Mouse (Mus musculus) embryonic fibroblast, embryonic 13.5 days (primary cell): ENCODE results near the gene Chd6. TPM values are rescaled to one million over a fixed set of nuclear protein-coding genes. Genes with fewer than 3 reads are reported as not detected.

Experiments
- H3K27ac ChIP-seq: 2 replicates; pipeline ENCODE4 v1.5.1; 2012; ENCODE audit warnings: low read length, control low read depth, inconsistent platforms; ENCODE audit not compliant: insufficient read depth
- H3K4me1 ChIP-seq: 2 replicates; pipeline ENCODE4 v1.6.1; 2011; ENCODE audit warnings: low read length; ENCODE audit not compliant: control insufficient read depth, insufficient read depth
- H3K4me3 ChIP-seq: 2 replicates; pipeline ENCODE4 v1.5.1; 2011; ENCODE audit warnings: mild to moderate bottlenecking, control low read depth, low read length; ENCODE audit not compliant: insufficient read depth
- CTCF ChIP-seq: IDR thresholded peaks from 2 replicates; pipeline ENCODE4 v1.5.1; 2011; ENCODE audit warnings: mild to moderate bottlenecking, control low read depth, low read length, moderate library complexity, borderline replicate concordance; ENCODE audit not compliant: insufficient read depth
- POLR2A ChIP-seq: IDR thresholded peaks from 2 replicates; pipeline ENCODE4 v1.6.1; 2011; ENCODE audit warnings: low read depth, mild to moderate bottlenecking, control low read depth, low read length, moderate library complexity
- polyA plus RNA-seq: library from polyadenylated mRNA; stranded (reverse); fragments of >200 nt; gene quantifications from 2 replicates; pipeline ENCODE4 v1.2.4, GENCODE M21; 2011; ENCODE audit warnings: low read depth; ENCODE audit not compliant: missing spikeins, insufficient read length

The Chd6 gene
- polyA plus RNA-seq, 1 experiment: 40.2 TPM

DNA sequence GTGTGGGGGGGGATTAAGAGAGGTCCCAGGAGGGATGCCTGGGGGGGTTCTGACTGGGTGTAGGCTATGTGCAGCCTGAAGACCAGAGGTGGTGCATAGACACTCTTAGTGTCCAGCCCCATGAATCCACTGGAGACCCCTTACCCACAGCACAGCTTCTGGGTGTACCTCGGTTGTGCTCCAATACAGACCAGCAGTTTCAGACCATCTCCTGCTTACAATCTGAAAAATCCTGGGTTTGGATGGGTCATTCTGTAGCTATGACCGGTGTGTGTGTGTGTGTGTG lies 190.0 kb downstream of the Chd6 start:
- Histone ChIP-seq H3K4me3 (no peak overlapping the region), H3K27ac (no peak overlapping the region), H3K4me1 (no peaks in the 10 kb centered on the region)
- TF ChIP-seq POLR2A (no peak), CTCF (no peak)

- Histone ChIP-seq H3K4me3 (no peak overlapping the region), H3K27ac (no peak overlapping the region), H3K4me1 (no peaks in the 10 kb centered on the region)
- TF ChIP-seq POLR2A: no peak
- TF ChIP-seq CTCF: no peak
These were observed 190.5 kb downstream of the Chd6 start for GRCm38 (mm10) chr2:160918154-160918929.

- Histone ChIP-seq H3K4me1 (no peaks in the 10 kb centered on the region), H3K4me3 (no peak overlapping the region), H3K27ac (no peak overlapping the region)
- TF ChIP-seq CTCF (no peak), POLR2A (no peak)
These were observed 191.6 kb downstream of the Chd6 start for GRCm38 (mm10) chr2:160917313-160917712.

DNA sequence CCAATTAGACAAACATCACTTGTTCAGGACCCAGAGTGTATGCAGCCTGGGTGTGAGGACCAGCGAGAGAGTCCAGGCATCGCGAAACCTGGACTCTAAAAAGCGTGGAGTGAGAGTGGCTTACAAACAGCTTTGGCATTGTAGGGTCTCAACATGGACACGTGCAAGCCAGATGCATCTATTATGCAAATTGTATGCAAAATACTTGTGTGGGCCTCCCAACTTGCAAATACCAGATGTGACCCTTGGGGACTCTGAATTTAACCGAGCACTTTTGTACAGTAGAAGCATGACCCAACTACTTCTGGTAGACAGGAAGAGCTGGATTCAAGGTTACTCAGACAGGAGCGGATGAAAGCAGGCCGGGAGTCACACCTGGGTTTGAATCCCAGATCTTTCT lies 192.2 kb downstream of the Chd6 start:
- Histone ChIP-seq H3K4me3 (no peak overlapping the region), H3K4me1 (no peaks in the 10 kb centered on the region), H3K27ac (no peak overlapping the region)
- TF ChIP-seq CTCF (no peak), POLR2A (no peak)

GRCm38 (mm10) chr2:160915821-160916610 lies 192.9 kb downstream of the Chd6 start:
- H3K4me3 ChIP-seq: no peak overlapping the region
- H3K4me1 ChIP-seq: no peaks in the 10 kb centered on the region
- no peak for TF ChIP-seq POLR2A
- TF ChIP-seq CTCF: no peak
- H3K27ac ChIP-seq: no peak overlapping the region

DNA sequence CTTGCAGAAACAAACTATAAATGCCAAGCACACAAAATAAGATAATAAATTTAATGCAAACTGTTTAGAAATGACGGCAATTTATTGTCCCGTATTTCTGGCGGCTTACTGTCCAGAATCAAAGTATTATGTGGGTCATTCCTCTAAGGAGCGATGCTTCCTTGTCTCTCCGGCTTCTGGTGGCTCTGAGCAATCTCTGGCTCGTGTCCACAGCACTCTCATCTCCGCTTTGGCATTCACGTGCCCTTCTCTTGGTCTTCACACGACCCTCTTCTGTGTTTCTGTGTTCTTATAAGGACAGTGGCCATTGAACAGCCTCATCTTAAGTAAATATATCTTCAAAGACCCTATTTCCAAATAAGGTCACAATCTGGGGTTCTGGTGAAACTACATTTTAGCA lies 194.2 kb downstream of the Chd6 start:
- TF ChIP-seq CTCF (no peak), POLR2A (no peak)
- H3K4me1 ChIP-seq: no peaks in the 10 kb centered on the region
- no peak overlapping the region for H3K27ac ChIP-seq
- H3K4me3 ChIP-seq: no peak overlapping the region

GRCm38 (mm10) chr2:160912231-160912671 lies 196.6 kb downstream of the Chd6 start, which contains the start of gene Emilin3:
Gene Emilin3 (minus strand): TSS chr2:160912328.
- no peak for TF ChIP-seq POLR2A
- no peak for TF ChIP-seq CTCF
- Histone ChIP-seq H3K27ac (no peak within 1 kb of the TSS), H3K4me3 (no peak within 1 kb of the TSS; the same call in 1 of the 2 replicates), H3K4me1 (no peaks in the 10 kb centered on the region)

- Histone ChIP-seq H3K27ac (no peak overlapping the region), H3K4me1 (no peaks in the 10 kb centered on the region), H3K4me3 (no peak overlapping the region; the same call in 1 of the 2 replicates)
- TF ChIP-seq CTCF (no peak), POLR2A (no peak)
These were observed 197.2 kb downstream of the Chd6 start for GRCm38 (mm10) chr2:160911558-160912201.

DNA sequence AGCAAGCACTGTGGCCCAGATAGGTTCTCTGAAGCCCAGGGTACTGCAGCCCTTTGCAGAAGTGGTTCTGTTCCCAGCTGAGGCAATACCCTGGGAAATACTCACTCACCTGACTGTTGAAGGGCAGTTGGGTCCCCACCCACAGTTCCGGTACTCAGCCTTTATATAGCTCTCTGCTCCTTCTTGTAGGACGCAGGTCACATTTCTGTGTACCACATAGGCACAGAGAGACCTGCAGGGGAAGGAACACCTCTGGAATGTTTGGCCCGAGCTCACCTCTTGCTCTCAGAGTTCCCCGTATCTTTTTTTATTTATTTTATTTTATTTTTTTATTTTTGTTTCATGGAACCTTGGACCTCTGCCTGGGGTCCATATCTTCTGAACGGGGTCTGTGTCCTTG lies 198.2 kb downstream of the Chd6 start:
- H3K4me3 ChIP-seq: no peak overlapping the region
- H3K27ac ChIP-seq: no peak overlapping the region
- H3K4me1 ChIP-seq: no peaks in the 10 kb centered on the region
- no peak for TF ChIP-seq POLR2A
- TF ChIP-seq CTCF: no peak
